Mouse (Mus musculus) heart, adult 11 months (tissue): ENCODE data around the gene Ranbp17.
A peak's percentile ranks its signal among the peaks of the same experiment; 100 is the strongest.

ENCODE experiments used
- DNase-seq: peaks from one replicate; pipeline ENCODE4 v3.0.0; 2022

The Ranbp17 gene

DNA sequence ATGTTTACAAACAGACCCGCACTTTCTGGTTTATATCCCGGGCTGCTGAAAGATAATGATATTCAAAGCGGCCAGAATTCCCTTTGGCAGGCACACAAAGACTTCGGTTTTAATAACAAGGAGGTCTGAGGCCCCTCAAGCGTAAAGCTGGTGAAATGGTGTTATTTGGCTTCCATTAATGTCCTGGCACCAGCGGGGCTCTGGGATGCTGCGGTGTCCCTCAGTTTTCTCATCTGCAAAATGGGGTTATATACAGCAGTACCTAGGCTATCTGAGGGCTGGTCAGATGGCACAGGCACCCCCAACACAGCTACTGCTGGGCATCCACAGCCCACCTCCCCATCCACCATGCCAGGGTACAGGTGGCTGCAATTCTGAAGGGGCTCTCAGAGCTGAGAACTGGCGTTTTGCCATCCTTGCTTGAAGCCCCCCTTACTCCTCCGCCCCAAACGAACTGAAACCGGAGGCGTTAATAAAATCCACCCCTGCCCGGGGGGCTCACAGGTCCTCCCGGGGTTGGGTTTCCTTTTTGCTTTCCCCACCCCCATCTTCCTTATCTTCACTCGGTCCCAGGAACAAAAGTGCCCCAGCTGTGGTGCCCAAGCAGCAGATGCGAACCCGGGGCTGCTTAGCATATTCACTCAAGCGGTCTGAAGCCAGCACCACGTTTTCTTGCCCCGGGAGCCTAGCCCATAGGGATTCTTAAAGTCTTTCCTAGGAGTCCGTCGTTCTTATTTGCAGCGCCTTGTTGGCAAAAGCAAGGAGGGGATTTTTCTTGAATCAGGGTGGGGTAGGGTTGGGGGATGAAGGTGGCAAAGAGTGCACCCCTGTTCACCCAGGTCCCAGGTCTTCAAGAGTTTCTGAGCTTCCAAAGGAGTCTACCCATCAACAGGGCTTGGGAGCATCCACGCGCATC lies 317.8 kb downstream of the Ranbp17 start:
- DNase-seq, result no peak

DNA sequence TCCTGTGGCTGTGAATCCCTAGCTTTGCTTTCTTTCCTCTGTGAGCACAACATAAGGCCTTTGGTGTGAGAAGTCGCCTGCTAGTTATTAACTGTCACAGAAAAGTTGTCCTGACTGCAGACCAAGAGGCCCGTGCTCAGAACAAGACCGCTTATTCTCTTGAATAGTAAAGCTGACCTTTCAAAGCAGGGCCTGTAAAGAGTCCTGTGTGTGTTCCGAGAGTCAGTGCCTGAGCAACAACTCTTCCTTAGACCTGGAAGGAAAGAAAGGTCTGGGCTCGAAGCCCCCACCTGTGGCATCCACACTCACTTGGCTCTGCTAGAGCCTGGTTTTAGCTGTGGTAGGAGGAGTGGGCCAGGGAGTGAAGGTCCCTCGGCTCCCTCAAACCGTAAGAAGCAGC lies 318.5 kb downstream of the Ranbp17 start:
- DNase-seq, result no peak

DNA sequence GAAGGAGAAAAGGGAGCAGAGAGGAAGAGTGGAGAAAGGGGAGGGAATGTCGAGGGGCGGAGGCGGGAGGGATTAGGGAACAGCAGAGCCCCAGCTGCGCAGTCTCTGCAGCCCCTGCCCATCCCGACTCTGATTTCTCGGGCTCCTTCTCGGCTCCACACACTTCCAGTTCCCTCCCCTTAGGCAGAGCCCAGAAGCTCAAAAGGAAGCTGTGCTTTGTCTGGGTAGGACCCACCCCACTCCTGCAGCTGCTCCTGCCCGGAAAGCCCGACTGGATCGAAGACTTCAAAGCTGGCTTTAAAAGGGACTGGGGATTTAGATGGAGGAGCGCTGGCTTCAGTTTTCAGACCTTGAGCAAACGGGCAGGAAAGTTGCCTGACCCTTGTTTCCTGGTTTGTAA lies 319.9 kb downstream of the Ranbp17 start:
- DNase-seq, result no peak

DNA sequence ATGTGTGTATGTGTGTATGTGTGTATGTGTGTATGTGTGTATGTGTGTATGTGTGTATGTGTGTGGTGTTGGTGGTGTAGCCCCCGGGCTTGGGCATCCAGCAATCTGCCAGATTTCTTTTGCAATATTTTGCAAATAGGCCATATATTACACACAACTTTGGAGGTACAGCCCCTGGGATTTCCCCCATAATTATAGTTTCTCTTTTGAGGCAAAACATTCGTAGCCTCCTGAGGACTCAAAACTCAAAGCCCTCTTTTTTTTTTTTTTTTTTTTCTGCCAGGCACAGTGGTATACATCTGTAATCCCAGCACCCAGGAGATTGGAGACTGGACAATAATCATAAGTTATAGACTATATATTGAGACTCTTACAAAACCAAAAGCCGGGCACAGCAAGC lies 331.7 kb downstream of the Ranbp17 start:
- no peak for DNase-seq

DNA sequence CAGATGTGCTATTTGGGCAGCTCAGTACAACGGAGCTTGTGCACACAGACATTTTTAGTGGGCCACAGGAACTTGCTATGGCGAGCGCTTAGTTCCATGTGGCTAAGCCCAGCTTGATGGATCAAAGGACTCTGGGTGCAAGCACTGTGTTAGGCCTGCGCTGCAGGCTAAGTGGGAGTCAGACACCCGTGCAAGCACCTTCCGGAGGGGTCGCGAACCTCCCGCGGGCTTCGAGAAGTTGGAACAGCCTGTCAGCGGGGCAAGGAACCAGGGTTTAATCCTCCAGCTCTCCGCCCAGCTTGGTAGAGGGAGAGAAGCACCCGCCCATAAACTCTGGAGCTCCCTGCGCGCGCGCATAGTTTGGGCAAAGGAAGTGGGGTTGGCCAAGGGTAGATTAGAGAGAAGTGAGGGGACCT lies 332.8 kb downstream of the Ranbp17 start:
- DNase-seq, result peak; percentile 77

DNA sequence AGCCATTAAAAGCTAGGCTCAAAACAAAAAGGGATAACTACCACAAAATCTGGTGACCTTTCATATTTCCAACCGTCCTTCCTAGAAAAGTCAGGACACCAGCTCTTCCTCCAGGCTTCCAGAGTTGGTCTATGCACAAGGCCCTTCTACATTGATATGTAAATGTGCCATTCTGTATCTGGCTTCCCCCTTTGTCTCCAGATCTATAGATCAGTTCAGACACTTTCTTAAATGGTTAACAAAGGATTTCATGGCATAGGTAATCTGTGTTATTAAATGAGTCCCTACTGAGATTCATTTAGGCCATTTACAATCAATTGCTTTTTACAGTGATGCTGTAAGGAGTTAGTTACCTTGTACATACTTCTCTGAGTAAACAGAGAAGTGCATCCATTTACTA lies 333.7 kb downstream of the Ranbp17 start:
- no peak for DNase-seq

DNA sequence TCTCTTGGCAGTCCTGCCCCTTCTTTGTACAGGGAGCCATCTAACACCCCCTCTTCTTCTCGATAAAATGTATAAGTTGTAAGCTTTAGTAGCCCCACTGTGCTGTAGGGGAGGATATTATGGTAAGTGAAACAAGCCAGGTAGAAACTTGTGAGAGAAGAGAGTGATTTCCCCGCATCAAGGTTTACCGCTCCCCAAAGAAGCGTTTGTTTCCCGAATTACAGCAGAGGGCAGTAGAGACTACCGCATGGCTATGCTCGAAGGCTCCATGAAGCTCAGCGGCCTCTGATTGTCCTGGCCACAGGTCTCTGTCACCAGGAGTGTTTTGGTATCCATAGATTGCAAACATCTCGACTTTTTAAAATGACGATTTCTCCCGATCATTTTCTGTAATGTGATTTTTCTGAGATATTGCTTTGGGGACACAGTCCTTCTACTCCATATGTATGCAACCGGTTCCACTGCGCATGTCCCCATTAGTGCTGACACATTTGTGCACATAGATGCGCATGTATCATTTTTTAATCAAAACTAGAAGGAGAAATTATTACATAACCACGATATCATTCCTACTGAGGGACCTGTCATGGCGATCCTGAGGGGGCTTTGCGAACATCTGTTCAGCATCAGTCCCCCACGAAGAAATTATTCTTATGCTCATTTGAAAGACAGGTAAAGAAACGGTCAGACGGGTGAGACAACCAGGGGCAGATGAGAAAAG lies 336.9 kb downstream of the Ranbp17 start:
- peak; percentile 64 for DNase-seq

DNA sequence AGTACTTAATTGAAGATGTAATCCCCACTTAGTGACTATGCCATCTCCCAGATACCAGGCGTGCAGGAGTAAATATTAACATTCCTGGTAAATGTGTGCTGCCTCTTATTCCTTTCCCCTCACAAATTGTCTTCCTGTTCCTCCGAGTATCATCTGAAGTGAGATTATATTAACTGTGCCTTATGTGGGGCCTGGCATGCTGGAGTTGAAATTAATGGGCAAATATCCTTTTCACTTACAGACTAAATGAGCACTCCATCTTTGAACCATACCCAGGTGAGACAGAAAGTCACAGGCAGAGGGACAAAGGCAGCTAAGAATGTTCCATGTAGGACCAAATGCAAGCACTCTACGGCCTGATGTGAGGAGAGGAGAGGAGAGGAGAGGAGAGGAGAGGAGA lies 337.8 kb downstream of the Ranbp17 start:
- DNase-seq, result peak; percentile 74

DNA sequence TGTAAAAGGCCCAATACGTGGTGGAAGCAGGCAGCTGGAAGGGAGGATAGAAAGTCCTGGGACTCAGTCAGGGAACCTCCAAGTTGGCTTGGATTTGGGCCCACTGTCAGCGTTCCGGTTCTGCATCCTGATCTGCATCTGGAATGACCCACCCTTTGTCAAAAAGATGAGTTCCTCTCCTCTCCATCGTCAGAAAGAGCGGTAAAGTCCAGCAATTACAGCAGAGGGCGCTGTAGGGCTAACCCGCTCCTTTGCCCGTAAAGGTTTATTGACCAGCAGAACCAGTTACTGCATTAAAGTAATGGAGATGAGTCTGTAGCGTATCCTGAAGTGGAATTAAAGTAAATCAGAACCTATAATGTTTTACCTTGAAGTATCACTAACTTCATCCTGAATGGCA lies 343.1 kb downstream of the Ranbp17 start:
- DNase-seq, result peak; percentile 90

DNA sequence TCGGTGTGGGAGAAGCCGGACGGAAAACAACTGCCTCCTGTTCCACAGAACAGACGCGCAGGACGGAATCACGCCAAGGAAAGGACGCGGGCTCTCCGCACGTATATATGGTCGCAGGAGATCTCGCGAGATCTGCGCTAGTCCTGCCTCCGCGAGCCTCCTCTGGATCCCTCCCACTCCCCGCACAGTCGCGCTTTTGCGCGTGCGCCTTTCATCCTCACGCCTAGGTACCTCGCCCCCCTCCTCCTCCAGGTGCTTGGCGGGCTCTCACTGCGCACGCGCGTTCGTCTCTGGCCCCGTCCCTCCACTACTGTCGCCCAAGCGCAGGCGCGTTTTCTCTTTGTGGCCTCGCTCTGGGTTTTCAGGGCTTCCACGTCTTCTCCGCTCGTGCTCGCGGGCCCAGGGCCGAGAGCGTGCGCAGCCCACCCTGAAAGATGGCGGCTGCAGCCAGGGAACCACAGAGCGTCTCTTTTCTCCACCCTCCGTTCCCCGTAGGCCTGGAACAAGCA lies 350.5 kb downstream of the Ranbp17 start, which contains the start of gene Npm1:
Gene Npm1, minus strand, starts transcription at position 209 of the 509 bp plus-strand sequence.
- peak; percentile 100 for DNase-seq

DNA sequence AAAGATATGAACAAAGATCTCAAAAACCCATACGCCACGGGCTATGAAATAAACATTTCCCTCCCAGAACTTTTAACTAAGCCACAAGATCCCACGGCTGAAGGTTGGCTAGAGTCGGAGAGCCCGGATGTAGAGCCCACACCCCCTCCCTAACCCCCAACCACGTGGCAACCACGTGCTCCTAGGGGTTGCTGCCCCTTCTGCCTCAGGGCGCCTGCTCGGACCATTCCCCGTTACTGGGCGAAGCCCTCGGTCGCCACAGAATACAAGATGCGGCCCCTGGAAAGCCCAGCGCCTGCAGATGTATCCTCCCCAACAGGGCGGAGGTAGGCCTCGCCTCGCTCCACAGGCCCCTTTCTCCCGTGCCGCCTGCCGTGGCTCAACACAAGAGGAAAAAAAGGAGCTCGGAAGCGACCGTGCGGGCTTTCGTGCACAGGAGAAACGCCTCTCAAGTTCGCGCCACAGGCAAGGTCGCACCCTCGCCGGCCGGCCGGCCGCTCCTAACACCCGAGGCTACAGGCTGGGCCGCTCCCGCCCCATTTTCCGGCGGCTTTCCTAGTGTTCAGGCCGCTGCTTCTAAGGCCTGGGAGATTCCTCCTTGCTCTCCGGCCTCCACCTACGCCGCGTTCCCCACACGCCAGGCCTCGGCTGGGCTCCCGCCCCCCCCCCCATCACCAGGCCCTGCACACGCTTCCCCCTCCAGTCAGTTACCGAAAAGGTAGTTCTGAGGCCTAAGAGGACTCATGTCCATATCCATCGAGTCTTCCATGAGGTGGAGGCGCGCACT lies 351.1 kb downstream of the Ranbp17 start:
- peak; percentile 98 for DNase-seq
